Mouse (Mus musculus) right cerebral cortex, postnatal 25 days (tissue): ENCODE results near the gene Dock6.
"Not testable (repeated sequence)": the region's sequence is repeated elsewhere in the genome, so short reads cannot be mapped to it uniquely, and the experiment has no call there.

ENCODE experiments used
- DNase-seq: peaks from one replicate; pipeline ENCODE4 v3.0.0; 2022

The Dock6 gene

DNA sequence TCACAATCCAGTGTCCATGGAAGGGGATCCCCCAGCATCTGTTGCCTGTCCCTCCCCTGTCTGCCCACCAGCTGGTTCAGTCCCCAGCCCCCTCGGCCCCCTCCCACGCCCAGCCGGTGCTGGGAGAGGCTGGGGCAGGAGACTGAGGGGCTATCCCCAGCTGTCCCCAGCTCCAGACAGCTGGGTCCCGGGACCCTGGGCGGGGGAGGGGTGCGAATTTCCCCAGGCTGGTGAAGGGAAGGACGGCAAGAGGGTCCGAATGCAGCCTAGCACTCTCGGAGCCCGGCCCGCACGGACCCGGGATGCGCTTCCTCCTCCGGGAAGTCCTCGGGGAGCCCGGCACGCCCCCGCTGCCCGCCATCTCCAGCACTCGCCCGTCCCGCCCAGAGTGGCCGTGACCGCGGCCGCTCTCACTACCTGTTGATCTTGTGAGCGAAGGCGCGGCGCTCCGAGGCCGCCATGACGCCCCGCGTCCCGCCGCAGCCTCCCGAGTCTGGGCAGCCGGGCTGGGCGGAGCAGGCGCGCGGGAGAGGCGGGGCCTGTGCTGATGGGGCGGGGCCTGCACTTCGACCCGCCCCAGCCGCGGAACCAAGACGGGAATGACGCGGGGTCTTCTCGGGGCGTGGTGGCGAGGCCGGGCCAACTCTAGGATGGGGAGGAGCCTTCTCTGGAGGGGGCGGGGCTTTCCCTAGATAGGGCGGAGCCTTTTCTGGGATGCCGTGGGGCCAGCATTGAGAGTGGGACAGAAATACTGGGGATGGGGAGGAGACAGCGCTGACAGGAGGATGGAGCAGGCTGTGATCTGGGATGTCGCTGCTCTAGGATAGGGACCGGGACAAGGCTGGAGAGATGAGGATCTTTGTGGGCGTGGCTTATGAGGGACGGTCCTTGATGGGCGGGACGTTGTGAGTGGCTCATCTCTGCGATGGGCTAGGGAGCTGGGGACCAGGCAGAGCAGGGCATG lies at the start of gene Dock6:
TSS of gene Dock6 (minus strand) at position 508 of the 964 bp plus-strand sequence.
- DNase-seq, result peak; percentile 75

DNA sequence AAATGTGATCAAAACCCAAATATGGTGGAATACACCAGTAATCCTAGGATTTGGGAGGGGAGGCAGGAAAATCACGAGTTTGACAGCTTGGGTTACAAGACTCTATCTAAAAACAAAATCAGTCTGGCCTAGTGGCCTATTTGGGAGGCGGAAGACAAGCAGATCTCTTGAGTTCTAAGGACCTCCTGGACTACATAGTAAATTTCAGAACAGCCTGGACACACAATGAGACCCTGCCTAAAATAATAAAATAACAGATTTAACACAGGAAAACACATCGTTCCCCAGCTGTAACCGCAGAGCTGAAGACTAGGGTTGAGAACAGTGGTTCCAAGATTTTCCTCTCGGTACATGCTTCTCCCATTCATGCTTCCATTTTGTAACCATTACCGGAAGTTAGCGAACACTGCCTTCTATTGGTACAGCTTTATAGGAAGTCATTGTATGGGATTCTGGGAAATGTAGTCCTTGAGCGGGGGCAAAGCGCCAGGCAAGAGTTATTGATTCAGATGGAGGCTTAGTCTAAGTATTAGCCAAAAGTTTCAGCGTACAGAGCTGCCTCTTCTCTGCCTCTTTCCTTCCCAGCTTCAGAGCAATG lies 48.9 kb upstream of the Dock6 start:
- peak; percentile 57 for DNase-seq

GRCm38 (mm10) chr9:21889229-21889628 lies 36.8 kb upstream of the Dock6 start:
- no peak for DNase-seq

GRCm38 (mm10) chr9:21876601-21877000 lies 24.2 kb upstream of the Dock6 start:
- DNase-seq, result no peak

DNA sequence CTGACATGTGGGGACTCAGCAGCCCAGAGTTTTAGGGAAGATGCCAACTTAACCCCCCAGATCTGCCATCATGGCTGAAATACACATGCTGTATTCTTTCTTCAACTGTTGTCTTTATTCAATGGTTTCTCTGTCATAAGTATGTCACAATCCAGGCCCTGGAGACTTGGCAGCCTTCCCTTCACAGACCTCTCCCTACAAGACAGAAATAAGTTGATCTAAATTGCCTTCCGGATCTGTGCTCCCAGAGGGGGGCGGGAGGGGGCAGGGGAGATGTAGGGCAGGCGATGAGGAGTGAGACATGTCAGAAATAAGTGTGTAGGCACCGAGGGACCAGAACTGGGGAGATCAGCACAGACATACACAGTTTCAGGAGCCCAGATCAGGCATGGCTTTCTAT lies 19.8 kb upstream of the Dock6 start:
- no peak for DNase-seq

DNA sequence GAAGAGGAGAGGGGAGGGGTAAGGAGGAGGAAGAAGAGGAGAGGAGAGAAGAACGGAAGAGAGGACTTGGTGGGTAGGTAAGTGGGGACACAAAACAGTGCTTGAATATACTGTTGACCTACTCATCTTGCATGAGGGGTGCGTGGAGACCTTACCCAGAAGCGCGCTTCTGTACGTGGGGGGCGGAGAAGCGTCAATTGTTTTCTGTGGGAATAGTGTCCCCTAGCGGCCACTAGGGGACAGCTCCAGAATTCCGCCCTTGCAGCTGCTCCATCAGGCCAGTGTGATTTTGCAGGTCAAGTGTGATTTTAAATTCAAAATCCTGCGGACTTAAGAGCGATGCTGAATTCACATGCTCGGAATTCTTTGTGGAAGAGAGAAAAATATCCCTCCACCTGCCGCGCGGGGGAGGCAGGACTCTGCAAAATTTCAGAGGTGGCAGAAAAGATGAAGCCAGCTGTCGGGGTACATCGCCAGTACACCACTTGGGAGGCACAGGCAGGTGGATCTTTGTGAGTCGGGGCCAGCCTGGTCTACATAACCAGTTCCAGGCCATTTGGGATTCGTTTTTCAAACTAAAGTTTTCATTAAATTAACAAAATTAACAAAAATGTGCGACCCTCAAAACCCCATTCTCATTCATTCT lies 18.6 kb upstream of the Dock6 start:
- DNase-seq, result peak; percentile 36

GRCm38 (mm10) chr9:21869290-21869689 lies 16.9 kb upstream of the Dock6 start:
- DNase-seq, result not testable (repeated sequence)

- DNase-seq, result no peak
Measured at GRCm38 (mm10) chr9:21867726-21868125, 15.3 kb upstream of the Dock6 start.

DNA sequence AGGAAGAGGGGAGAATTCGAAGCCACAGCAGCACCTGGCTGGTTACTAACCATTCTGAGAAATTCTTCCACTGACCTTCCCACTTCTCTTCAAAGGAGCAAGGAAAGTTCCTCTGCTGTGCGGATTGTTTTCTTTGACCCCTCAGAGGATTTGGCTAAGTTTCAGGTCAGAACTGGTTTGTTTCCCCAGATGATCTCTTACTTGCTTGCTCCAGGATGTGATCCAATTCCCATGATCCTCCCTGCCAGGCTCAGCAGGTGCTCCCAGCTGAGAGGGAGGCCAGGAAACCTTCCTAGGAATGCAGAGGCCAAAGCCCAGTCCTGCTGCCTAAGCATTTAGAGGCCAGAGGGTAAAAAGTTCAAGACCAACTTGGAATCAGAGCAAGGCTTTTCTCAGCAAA lies 14.2 kb upstream of the Dock6 start:
- DNase-seq, result no peak

- no peak for DNase-seq
Measured at GRCm38 (mm10) chr9:21865673-21866398, 13.4 kb upstream of the Dock6 start.

- DNase-seq, result no peak
Measured at GRCm38 (mm10) chr9:21862181-21862580, 9.7 kb upstream of the Dock6 start.

GRCm38 (mm10) chr9:21860349-21860748 lies 7.9 kb upstream of the Dock6 start:
- not testable (repeated sequence) for DNase-seq

GRCm38 (mm10) chr9:21859606-21860005 lies 7.2 kb upstream of the Dock6 start:
- DNase-seq, result no peak

- no peak for DNase-seq
Measured at GRCm38 (mm10) chr9:21858084-21858483, 5.6 kb upstream of the Dock6 start.

- no peak for DNase-seq
Measured at GRCm38 (mm10) chr9:21857501-21857900, 5.1 kb upstream of the Dock6 start.

- no peak for DNase-seq
Measured at GRCm38 (mm10) chr9:21854894-21855293, 2.5 kb upstream of the Dock6 start.

DNA sequence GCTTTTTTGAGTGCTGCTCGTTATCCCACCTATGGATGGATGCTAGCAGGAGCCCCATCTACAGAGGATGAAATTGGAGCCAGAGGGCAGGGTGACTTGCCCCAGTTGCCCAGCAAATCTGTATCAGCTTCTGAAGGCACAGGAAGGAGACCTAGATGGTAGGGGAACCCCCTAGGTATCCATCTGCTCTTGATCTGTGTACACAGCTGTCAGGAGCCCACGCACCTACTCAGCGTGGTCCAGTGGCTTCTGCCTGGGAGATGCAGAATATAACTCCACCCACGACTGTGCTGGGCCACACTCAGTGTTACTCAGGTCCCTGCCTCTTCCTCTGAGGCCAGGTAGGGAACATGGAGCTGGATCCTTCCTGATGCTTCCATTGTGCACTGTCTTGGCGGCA lies 1.5 kb upstream of the Dock6 start:
- DNase-seq, result no peak

DNA sequence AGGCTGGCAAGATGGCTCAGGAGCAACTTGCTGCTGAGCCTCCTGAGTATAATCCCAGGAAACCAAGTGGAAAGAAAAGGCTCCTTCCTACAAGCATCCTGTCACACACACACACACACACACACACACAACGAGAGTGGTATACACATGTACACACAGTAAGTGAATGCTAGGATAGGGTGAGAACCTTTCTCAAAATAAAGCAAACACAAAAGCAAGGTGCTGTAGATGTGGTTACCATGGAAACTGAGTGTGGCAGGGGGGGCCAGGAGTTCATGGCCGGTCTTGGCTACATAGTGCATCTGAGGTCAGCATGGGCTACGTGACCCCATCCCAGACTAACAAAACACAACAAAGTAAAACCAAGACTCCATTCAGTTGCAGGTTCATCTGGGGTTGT lies 1.4 kb downstream of the Dock6 start:
- DNase-seq, result no peak

DNA sequence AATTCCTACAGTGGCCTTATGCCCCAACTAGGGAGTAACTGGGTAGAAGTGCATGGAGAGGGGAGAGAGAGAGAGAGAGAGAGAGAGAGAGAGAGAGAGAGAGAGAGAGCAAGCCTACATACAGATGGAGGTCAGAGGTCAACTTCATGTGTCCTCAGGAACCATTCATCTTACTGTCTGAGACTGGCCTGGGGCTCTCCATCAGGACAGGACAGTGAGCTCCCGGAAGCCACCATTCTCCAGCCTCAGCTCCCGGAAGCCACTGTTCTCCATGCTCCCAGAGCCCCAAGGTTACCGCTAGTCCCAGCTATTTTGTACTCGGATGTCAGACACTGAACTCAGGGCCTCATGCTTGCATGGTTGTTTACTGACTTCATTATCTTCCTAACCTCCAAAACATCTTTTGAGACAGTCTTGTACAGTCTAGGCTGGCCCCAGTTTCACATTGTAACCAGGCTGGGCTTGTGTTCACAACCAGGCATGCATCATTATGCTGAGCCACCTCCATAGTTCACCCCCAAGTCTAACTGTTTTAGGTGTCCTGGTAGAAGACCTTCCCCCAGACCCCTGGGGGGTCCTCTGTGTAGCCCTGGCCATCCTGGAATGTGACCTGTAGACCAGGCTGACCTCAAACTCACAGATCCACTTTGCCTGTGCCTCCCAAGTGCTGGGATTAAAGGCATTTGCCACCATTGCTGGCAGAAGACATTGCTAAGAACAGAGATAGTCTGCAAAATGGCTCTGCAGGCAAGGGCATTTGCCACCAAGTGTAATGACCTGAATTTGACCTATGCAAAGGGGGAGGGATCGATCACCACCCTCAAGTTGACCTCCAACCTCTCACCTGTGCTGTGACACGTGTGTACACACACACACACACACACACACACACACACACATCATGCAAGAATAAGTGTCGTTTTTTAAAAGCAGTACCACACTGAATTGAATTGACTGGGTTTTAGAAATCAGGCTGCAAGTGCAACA lies 2.5 kb downstream of the Dock6 start:
- no peak for DNase-seq

DNA sequence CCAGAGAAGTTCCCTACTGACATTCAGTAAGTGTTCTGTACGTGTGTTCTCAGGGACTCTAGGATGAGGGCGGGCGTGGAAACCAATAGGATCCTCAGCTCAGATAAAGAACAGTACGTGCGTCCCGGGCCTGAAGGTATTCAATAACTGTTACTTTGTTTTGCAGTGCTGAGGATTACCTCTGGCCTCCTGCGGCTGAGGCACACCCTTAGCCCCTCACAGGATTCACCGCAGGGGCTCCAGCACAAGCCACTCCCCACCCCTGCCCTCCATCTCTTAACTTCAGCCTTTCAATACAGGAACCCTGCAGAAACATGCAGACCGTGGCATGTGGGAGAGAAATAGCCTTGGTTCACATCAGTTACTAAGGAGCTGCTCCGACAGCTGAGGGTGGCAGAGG lies 4.5 kb downstream of the Dock6 start:
- no peak for DNase-seq

DNA sequence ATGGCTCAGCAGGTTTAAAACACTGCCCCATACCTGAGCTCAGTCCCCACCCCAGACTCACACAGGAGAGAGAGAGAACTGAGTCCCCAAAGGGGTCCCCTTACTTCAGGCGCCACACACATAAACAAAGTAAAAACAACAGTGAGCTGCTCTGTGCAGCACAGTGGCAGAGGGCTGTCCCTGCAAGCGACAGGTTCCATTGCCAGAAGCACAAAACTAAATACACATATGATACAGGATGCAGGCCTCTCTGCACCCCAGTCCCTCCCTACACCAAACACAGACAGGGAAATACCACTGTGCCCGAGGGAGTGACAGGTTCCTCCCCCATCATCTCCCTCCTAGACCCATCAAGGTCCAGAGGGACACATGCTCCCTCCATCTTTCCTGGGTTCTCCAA lies 5.0 kb downstream of the Dock6 start:
- no peak for DNase-seq
